Mouse (Mus musculus): ENCODE measurements around the gene Prkaca.

DNA sequence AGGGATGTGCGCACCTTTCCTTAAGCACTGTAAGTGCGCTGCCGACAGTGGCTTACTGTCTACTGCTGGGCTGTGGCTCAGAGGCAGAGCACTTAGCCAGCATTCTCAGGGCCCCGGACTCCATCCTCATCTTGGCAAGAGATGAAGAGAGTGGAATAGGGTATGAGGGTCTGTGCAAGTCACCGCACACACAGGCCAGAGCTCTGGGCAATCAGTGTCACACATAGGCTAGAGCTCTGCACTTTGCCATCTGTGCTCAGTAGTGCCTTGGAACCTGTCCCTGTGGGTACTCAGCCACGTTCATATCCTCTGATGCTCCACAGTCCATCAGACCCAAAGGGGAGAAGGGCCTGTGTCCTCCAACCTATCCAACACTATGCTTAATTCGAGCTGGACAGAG, 8.7 kb downstream of the Prkaca start:
- TF ChIP-seq CTCF (IDR thresholded peaks at IDR 0.05; ENCODE audit: low read depth, low read length) (no peak), POLR2A (IDR thresholded peaks at IDR 0.05; ENCODE audit: borderline replicate concordance, low read depth, low read length) (no peak)

Measured in bone marrow macrophage, adult 2 months (primary cell).